Mouse (Mus musculus) liver, postnatal 0 days (tissue): ENCODE results near the gene Lrrc1.

Experiments
- CTCF ChIP-seq: sonication (generic); IDR thresholded peaks from 2 replicates; pipeline ENCODE4 v1.5.1; 2016; ENCODE audit warnings: antibody characterized with exemption, low read depth
- EP300 ChIP-seq: IDR thresholded peaks from 2 replicates; pipeline ENCODE4 v1.6.1; 2016; ENCODE audit warnings: antibody characterized with exemption, low read depth, mild to moderate bottlenecking

GRCm38 (mm10) chr9:77568789-77569506 is 24.3 kb upstream of the Lrrc1 start:
- no peak for TF ChIP-seq CTCF
- TF ChIP-seq EP300 = no peak
